Mouse (Mus musculus) neutrophil, adult 5-6 weeks (primary cell): ENCODE data around the gene Ap3b1. TPM values are rescaled to one million over a fixed set of nuclear protein-coding genes. Genes with fewer than 3 reads are reported as not detected.

Experiments used
- ATAC-seq: fragments of 151-379, 151-347 bp; 2 replicates; pipeline ENCODE4 v1.8.0; 2017; ENCODE audit warnings: mild to moderate bottlenecking, moderate TSS enrichment; ENCODE audit not compliant: insufficient number of reproducible peaks, poor library complexity, low FRiP score, severe bottlenecking; ENCODE audit errors: extremely low read depth
- total RNA-seq: library from RNA; stranded (forward); fragments of 200-1000 nt; gene quantifications from 2 replicates; pipeline ENCODE4 v1.2.3, GENCODE M21; 2017

The Ap3b1 gene
- total RNA-seq, 1 experiment from 2014 or later: 112 TPM

GRCm38 (mm10) chr13:94514992-94515391 is 156.2 kb downstream of the Ap3b1 start:
- ATAC-seq: no peak

- no peak for ATAC-seq
Observed at GRCm38 (mm10) chr13:94516532-94516931, 157.8 kb downstream of the Ap3b1 start.

GRCm38 (mm10) chr13:94518176-94518575 is 159.4 kb downstream of the Ap3b1 start:
- no peak for ATAC-seq

- no peak for ATAC-seq
Observed at GRCm38 (mm10) chr13:94519276-94519675, 160.5 kb downstream of the Ap3b1 start.

GRCm38 (mm10) chr13:94523213-94523612 is 164.5 kb downstream of the Ap3b1 start:
- no peak for ATAC-seq

GRCm38 (mm10) chr13:94524669-94525238 is 166.0 kb downstream of the Ap3b1 start:
- ATAC-seq: no peak

- ATAC-seq: no peak
Observed at GRCm38 (mm10) chr13:94529138-94529537, 170.4 kb downstream of the Ap3b1 start.

GRCm38 (mm10) chr13:94533516-94533915 is 174.8 kb downstream of the Ap3b1 start:
- ATAC-seq: no peak

GRCm38 (mm10) chr13:94537336-94537735 is 178.6 kb downstream of the Ap3b1 start:
- no peak for ATAC-seq

GRCm38 (mm10) chr13:94539851-94540646 is 181.3 kb downstream of the Ap3b1 start:
- ATAC-seq: 0 out of 2 replicates have a peak, but pooled peaks have one; percentile 6

- ATAC-seq: no peak
Observed at GRCm38 (mm10) chr13:94542061-94542460, 183.3 kb downstream of the Ap3b1 start.

GRCm38 (mm10) chr13:94544211-94544610 is 185.5 kb downstream of the Ap3b1 start:
- ATAC-seq: no peak

GRCm38 (mm10) chr13:94545739-94546138 is 187.0 kb downstream of the Ap3b1 start:
- ATAC-seq: no peak

- no peak for ATAC-seq
Observed at GRCm38 (mm10) chr13:94546246-94546645, 187.5 kb downstream of the Ap3b1 start.

- no peak for ATAC-seq
Observed at GRCm38 (mm10) chr13:94549580-94549979, 190.8 kb downstream of the Ap3b1 start.

- no peak for ATAC-seq
Observed at GRCm38 (mm10) chr13:94550037-94550436, 191.3 kb downstream of the Ap3b1 start.

GRCm38 (mm10) chr13:94560011-94560410 is 201.3 kb downstream of the Ap3b1 start:
- ATAC-seq: peak; percentile 48; the same call in 1 of the 2 replicates

- no peak for ATAC-seq
Observed at GRCm38 (mm10) chr13:94560878-94561277, 202.1 kb downstream of the Ap3b1 start.

- ATAC-seq: no peak
Observed at GRCm38 (mm10) chr13:94562652-94563339, 204.0 kb downstream of the Ap3b1 start.

- no peak for ATAC-seq
Observed at GRCm38 (mm10) chr13:94563836-94564235, 205.1 kb downstream of the Ap3b1 start.
